Mouse (Mus musculus) liver, adult 2 months (tissue): Measurements from ENCODE around the gene Gm38392.

ENCODE experiments used
- CTCF ChIP-seq: fragments of 200-500 bp; IDR thresholded peaks from 2 replicates; pipeline ENCODE4 v1.5.1; 2011; ENCODE audit warnings: low read depth, low read length, control low read depth
- POLR2A ChIP-seq: fragments of 200-500 bp; IDR thresholded peaks from 2 replicates; pipeline ENCODE4 v1.6.1; 2011; ENCODE audit warnings: low read length, control low read depth; ENCODE audit not compliant: insufficient read depth; ENCODE audit errors: extremely low read depth

DNA sequence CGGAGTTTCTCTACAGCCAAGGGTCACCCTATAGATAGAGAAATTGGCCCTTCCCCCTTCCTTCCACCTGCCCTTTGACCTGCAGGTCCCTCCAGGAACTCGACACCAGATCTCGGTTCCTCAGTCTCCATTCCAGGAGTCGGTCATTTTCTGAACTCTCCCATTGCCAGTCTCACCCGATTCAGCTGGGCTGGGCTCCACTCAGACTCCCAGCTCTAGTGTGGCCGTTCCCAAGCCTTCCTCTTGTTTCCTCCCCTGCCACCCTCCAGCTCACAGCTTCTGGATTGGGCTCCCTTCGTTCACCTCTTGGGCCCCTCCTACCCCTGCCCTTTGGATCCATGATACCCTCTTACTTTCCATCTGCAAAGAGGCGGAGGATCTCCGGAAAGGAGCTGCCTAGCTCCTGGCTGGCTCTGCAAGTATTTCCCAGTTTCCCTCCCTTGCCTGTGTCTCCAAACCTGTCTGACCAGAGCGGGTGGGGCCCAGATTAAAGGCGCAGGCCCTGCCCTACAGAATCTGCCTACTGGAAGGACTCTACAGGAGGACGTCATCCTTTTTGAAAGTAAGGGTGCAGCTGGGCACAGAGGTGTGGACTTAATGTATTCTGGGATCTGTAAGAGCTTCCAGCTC, 47.1 kb upstream of the Gm38392 start:
- TF ChIP-seq CTCF (no peak), POLR2A (no peak)
